Mouse (Mus musculus): ENCODE measurements around the gene Cmtr2. TPM values are rescaled to one million over a fixed set of nuclear protein-coding genes. Genes with fewer than 3 reads are reported as not detected.

Gene Cmtr2
- polyA plus RNA-seq, 1 experiment from 2014 or later: 8.6 TPM

DNA sequence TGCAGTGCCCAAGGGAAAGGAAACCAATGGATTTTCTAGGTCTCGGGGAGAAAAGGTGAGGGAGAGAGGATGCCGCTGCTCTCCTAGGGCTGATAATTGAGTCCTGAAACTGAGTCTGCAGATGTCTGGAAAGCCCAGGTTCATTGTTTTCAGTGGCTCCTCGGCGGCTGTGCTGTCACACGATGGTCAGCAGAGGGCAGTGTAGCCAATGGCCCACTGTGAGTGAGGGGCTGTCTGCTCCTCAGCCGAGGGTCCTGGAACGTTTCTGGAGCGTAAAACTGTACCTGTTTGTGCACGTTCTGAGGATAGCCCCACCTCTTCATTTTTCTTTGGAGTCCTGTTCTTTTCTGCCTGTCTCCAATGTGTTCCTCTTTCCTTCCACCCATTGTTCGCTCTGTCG, 13.7 kb upstream of the Cmtr2 start:
- Histone ChIP-seq H3K36me3 (no peaks in the 10 kb centered on the region), H3K4me1 (no peaks in the 10 kb centered on the region), H3K4me2 (no peak overlapping the region), H3K27ac (no peak overlapping the region), H3K9ac (no peak overlapping the region), H3K4me3 (no peak overlapping the region), H3K9me3 (no peaks in the 10 kb centered on the region), H3K27me3 (no peaks in the 10 kb centered on the region)
- no peak for ATAC-seq (ENCODE audit: borderline replicate concordance, extremely low read depth, low FRiP score, low TSS enrichment)
- WGBS: 26% methylated on average over 11 of the region's 11 CpGs

DNA sequence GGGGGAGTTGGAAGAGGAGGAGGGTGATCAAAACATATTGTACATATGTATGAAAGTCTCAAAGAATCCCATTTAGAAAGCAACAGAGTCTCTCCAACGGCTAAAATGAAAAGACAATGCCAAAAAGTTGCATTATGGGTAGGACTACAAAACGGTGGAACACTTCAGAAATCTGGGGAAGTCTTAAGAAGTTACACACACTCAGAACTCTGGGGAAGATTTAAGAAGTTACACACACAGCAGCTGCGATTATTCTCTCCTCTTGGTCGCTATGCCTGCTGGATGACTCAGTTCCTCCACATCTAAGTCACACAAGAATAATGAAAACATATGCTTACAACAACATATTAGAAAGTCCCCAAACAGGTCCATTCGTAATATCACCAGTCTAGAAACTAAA, 788 bp downstream of the Cmtr2 start:
- Histone ChIP-seq H3K9ac (no peak overlapping the region), H3K27ac (no peak overlapping the region), H3K4me2 (no peak overlapping the region), H3K4me3 (no peak overlapping the region), H3K4me1 (peaks cover 11% of the 10 kb centered on the region), H3K27me3 (no peaks in the 10 kb centered on the region), H3K36me3 (peaks cover 5% of the 10 kb centered on the region), H3K9me3 (no peaks in the 10 kb centered on the region)
- WGBS: 65% methylated on average over 5 of the region's 5 CpGs
- no peak for ATAC-seq (ENCODE audit: borderline replicate concordance, extremely low read depth, low FRiP score, low TSS enrichment)

- peak; percentile 16; the same call in 1 of the 2 replicates for ATAC-seq (ENCODE audit: borderline replicate concordance, extremely low read depth, low FRiP score, low TSS enrichment)
- Histone ChIP-seq H3K4me1 (peaks cover 11% of the 10 kb centered on the region), H3K9me3 (no peaks in the 10 kb centered on the region), H3K36me3 (peaks cover 15% of the 10 kb centered on the region), H3K9ac (no peak overlapping the region), H3K4me3 (peak overlapping the region; percentile 62), H3K27me3 (no peaks in the 10 kb centered on the region), H3K27ac (no peak overlapping the region), H3K4me2 (peak overlapping the region; percentile 70)
- 35% methylated on average over 5 of the region's 5 CpGs for WGBS
These were observed 1.7 kb downstream of the Cmtr2 start for GRCm38 (mm10) chr8:110217198-110217597.

- Histone ChIP-seq H3K9ac (peak overlapping the region; percentile 42), H3K36me3 (peaks cover 20% of the 10 kb centered on the region), H3K27ac (no peak overlapping the region; the same call in 1 of the 2 replicates), H3K27me3 (no peaks in the 10 kb centered on the region), H3K9me3 (no peaks in the 10 kb centered on the region), H3K4me1 (peaks cover 11% of the 10 kb centered on the region), H3K4me2 (peak overlapping the region; percentile 70), H3K4me3 (peak overlapping the region; percentile 62)
- WGBS: under 1% methylated on average over 43 of the region's 43 CpGs
- peak; percentile 99 for ATAC-seq (ENCODE audit: borderline replicate concordance, extremely low read depth, low FRiP score, low TSS enrichment)
These were observed 2.2 kb downstream of the Cmtr2 start for GRCm38 (mm10) chr8:110217681-110218131.

GRCm38 (mm10) chr8:110218511-110218910, 3.0 kb downstream of the Cmtr2 start:
- Histone ChIP-seq H3K27me3 (no peaks in the 10 kb centered on the region), H3K4me1 (peaks cover 11% of the 10 kb centered on the region), H3K4me2 (peak overlapping the region; percentile 70), H3K4me3 (peak overlapping the region; percentile 62), H3K9me3 (no peaks in the 10 kb centered on the region), H3K9ac (no peak overlapping the region), H3K36me3 (peaks cover 28% of the 10 kb centered on the region), H3K27ac (no peak overlapping the region)
- WGBS: 59% methylated on average over 5 of the region's 5 CpGs
- no peak for ATAC-seq (ENCODE audit: borderline replicate concordance, extremely low read depth, low FRiP score, low TSS enrichment)

- H3K4me2 ChIP-seq: no peak overlapping the region
- no peak overlapping the region for H3K27ac ChIP-seq
- no peak for ATAC-seq (ENCODE audit: borderline replicate concordance, extremely low read depth, low FRiP score, low TSS enrichment)
- no peak overlapping the region for H3K9ac ChIP-seq
- H3K4me3 ChIP-seq: no peak overlapping the region
- H3K4me1 ChIP-seq: peaks cover 11% of the 10 kb centered on the region
- peaks cover 32% of the 10 kb centered on the region for H3K36me3 ChIP-seq
- 87% methylated on average over 14 of the region's 14 CpGs for WGBS
- H3K9me3 ChIP-seq: no peaks in the 10 kb centered on the region
- H3K27me3 ChIP-seq: no peaks in the 10 kb centered on the region
These were observed 5.5 kb downstream of the Cmtr2 start for GRCm38 (mm10) chr8:110220936-110221335.

- Histone ChIP-seq H3K9me3 (no peaks in the 10 kb centered on the region), H3K4me3 (no peak overlapping the region), H3K4me1 (no peaks in the 10 kb centered on the region), H3K36me3 (no peaks in the 10 kb centered on the region), H3K4me2 (no peak overlapping the region), H3K9ac (no peak overlapping the region), H3K27me3 (no peaks in the 10 kb centered on the region), H3K27ac (no peak overlapping the region)
- 61% methylated on average over 6 of the region's 6 CpGs for WGBS
- ATAC-seq (ENCODE audit: borderline replicate concordance, extremely low read depth, low FRiP score, low TSS enrichment): no peak
These were observed 15.3 kb downstream of the Cmtr2 start for GRCm38 (mm10) chr8:110230803-110231202.

GRCm38 (mm10) chr8:110242278-110243177, 27.1 kb downstream of the Cmtr2 start:
- no peak overlapping the region for H3K4me2 ChIP-seq
- H3K4me1 ChIP-seq: no peaks in the 10 kb centered on the region
- H3K36me3 ChIP-seq: no peaks in the 10 kb centered on the region
- H3K4me3 ChIP-seq: no peak overlapping the region
- no peaks in the 10 kb centered on the region for H3K27me3 ChIP-seq
- no peak overlapping the region for H3K9ac ChIP-seq
- ATAC-seq (ENCODE audit: borderline replicate concordance, extremely low read depth, low FRiP score, low TSS enrichment): no peak
- WGBS: 43% methylated on average over 7 of the region's 7 CpGs
- H3K27ac ChIP-seq: no peak overlapping the region
- H3K9me3 ChIP-seq: no peaks in the 10 kb centered on the region

DNA sequence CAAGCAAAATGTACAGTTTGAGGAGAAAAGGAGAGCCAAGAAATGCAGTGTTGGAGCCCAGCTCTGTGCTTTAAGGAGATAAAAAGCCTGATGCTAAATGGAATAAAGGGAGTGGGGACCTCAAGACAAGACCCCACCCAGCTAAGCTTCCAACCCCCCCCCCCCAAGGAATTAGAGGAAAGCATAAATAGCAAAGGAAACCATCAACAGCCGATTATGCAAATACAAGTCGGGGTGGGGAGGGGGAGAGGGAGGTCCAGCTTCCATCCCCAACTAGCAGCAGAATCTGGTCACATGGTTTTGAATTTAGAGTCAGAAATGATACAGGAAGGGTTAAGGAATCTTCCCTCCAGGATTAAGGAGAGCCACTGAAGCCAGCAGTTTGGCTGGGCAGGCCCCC, 29.1 kb downstream of the Cmtr2 start:
- ATAC-seq (ENCODE audit: borderline replicate concordance, extremely low read depth, low FRiP score, low TSS enrichment): no peak
- WGBS: 56% methylated on average over 2 of the region's 2 CpGs
- no peaks in the 10 kb centered on the region for H3K36me3 ChIP-seq
- H3K4me1 ChIP-seq: no peaks in the 10 kb centered on the region
- no peak overlapping the region for H3K27ac ChIP-seq
- H3K9ac ChIP-seq: no peak overlapping the region
- no peaks in the 10 kb centered on the region for H3K27me3 ChIP-seq
- H3K4me3 ChIP-seq: no peak overlapping the region
- no peak overlapping the region for H3K4me2 ChIP-seq
- no peaks in the 10 kb centered on the region for H3K9me3 ChIP-seq

GRCm38 (mm10) chr8:110247238-110247637, 31.8 kb downstream of the Cmtr2 start:
- WGBS: 65% methylated on average over 6 of the region's 6 CpGs
- H3K4me1 ChIP-seq: no peaks in the 10 kb centered on the region

GRCm38 (mm10) chr8:110253986-110254385, 38.5 kb downstream of the Cmtr2 start:
- no peak overlapping the region for H3K4me3 ChIP-seq
- no peak overlapping the region for H3K9ac ChIP-seq
- no peak for ATAC-seq (ENCODE audit: borderline replicate concordance, extremely low read depth, low FRiP score, low TSS enrichment)
- H3K9me3 ChIP-seq: no peaks in the 10 kb centered on the region
- H3K36me3 ChIP-seq: no peaks in the 10 kb centered on the region
- H3K4me2 ChIP-seq: no peak overlapping the region
- 67% methylated on average over 4 of the region's 4 CpGs for WGBS
- no peak overlapping the region for H3K27ac ChIP-seq
- no peaks in the 10 kb centered on the region for H3K4me1 ChIP-seq
- H3K27me3 ChIP-seq: no peaks in the 10 kb centered on the region

More at GRCm38 (mm10) chr8:110247238-110247637, 31.8 kb downstream of the Cmtr2 start:
- Histone ChIP-seq H3K27me3 (no peaks in the 10 kb centered on the region), H3K4me2 (no peak overlapping the region), H3K9me3 (no peaks in the 10 kb centered on the region), H3K36me3 (no peaks in the 10 kb centered on the region), H3K27ac (no peak overlapping the region), H3K4me3 (no peak overlapping the region), H3K9ac (no peak overlapping the region)
- no peak for ATAC-seq (ENCODE audit: borderline replicate concordance, extremely low read depth, low FRiP score, low TSS enrichment)

DNA sequence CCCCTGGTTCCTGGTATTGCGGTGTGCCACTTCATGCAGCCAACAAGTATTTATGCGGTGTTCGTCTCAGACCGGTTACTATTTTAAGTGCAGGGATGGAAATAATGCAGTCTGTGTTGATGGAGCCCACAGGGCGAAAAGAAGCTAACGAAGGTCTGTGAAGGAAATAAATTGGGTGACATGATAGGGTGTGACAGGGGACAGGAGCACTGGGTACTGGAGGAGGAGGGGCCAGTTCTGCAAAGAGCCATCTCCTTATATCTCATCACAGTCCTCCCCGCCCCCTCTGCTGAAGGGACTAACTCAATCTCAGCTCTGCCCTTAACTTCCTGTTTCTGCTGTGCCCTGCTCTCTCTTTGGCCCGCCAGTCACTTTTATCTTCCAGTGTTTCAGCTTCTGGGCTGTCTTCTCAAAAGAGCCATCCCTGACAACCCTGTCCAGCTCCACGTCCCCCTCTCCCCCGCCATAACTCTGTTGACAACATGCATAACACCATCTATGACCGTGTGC, 50.4 kb downstream of the Cmtr2 start:
- H3K9ac ChIP-seq: no peak overlapping the region
- ATAC-seq (ENCODE audit: borderline replicate concordance, extremely low read depth, low FRiP score, low TSS enrichment): no peak; the same call in 1 of the 2 replicates
- no peaks in the 10 kb centered on the region for H3K36me3 ChIP-seq
- no peak overlapping the region for H3K4me3 ChIP-seq
- H3K27me3 ChIP-seq: no peaks in the 10 kb centered on the region
- WGBS: 34% methylated on average over 11 of the region's 11 CpGs
- peak overlapping the region; percentile 20; the same call in 1 of the 2 replicates for H3K4me2 ChIP-seq
- H3K9me3 ChIP-seq: no peaks in the 10 kb centered on the region
- H3K4me1 ChIP-seq: peaks cover 13% of the 10 kb centered on the region
- no peak overlapping the region for H3K27ac ChIP-seq
